Mouse (Mus musculus): ENCODE results near the gene Ibtk. TPM values are rescaled to one million over a fixed set of nuclear protein-coding genes. Genes with fewer than 3 reads are reported as not detected.
"Not testable (repeated sequence)": the region's sequence is repeated elsewhere in the genome, so short reads cannot be mapped to it uniquely, and the experiment has no call there.

Ibtk gene
- 27.2 and 32.5 TPM in 2 replicates for total RNA-seq (2014; rRNA removed)
- 5.1 and 5.2 TPM in 2 replicates for polyA plus RNA-seq (2012; rRNA removed)

- H3K27ac ChIP-seq (replicated peaks; ENCODE audit: insufficient read depth, low read depth, low read length) = peak within 1 kb of the TSS; percentile 90
- peak within 1 kb of the TSS; percentile 89 for H3K9ac ChIP-seq (ENCODE audit: low read depth, low read length)
- peak within 1 kb of the TSS; percentile 62 for H3K4me3 ChIP-seq (ENCODE audit: insufficient read depth, low read depth, low read length)
- no peaks in the 10 kb centered on the region for H3K36me3 ChIP-seq (ENCODE audit: control insufficient read depth, insufficient read depth, low read length)
- WGBS = under 1% methylated on average over 52 of the region's 52 CpGs
- peak; percentile 93 for DNase-seq (ENCODE audit: extremely low read depth, low read depth, low spot score)
- H3K79me2 ChIP-seq (ENCODE audit: control insufficient read depth, insufficient read depth, low read length) = peaks cover 5% of the 10 kb centered on the region; the same call in 1 of the 2 replicates
- H3K4me1 ChIP-seq (ENCODE audit: control insufficient read depth, insufficient read depth, low read length) = peaks cover 10% of the 10 kb centered on the region
- no peaks in the 10 kb centered on the region for H3K27me3 ChIP-seq (ENCODE audit: control insufficient read depth, insufficient read depth, low read length)
- TF ChIP-seq CTCF (IDR thresholded peaks at IDR 0.05; ENCODE audit: low read depth, low read length) = 0 out of 2 replicates have a peak, but pooled peaks have one; percentile 0
- peak; percentile 72 for TF ChIP-seq POLR2A (IDR thresholded peaks at IDR 0.05; ENCODE audit: extremely low read depth, insufficient read depth, low read length)
These were observed at the start of gene Ibtk for GRCm38 (mm10) chr9:85749142-85749921. Gene Ibtk, minus strand, starts transcription at chr9:85749334.

GRCm38 (mm10) chr9:85791521-85791920, 42.4 kb upstream of the Ibtk start:
- H3K27ac ChIP-seq (replicated peaks; ENCODE audit: insufficient read depth, low read depth, low read length); H3K9ac ChIP-seq (ENCODE audit: low read depth, low read length); H3K79me2 ChIP-seq (ENCODE audit: control insufficient read depth, insufficient read depth, low read length); H3K36me3 ChIP-seq (ENCODE audit: control insufficient read depth, insufficient read depth, low read length); DNase-seq (ENCODE audit: extremely low read depth, low read depth, low spot score); H3K4me3 ChIP-seq (ENCODE audit: insufficient read depth, low read depth, low read length); H3K27me3 ChIP-seq (ENCODE audit: control insufficient read depth, insufficient read depth, low read length); H3K4me1 ChIP-seq (ENCODE audit: control insufficient read depth, insufficient read depth, low read length): not testable (repeated sequence)
- 94% methylated on average over 18 of the region's 18 CpGs for WGBS

- TF ChIP-seq POLR2A (IDR thresholded peaks at IDR 0.05; ENCODE audit: extremely low read depth, insufficient read depth, low read length) (no peak), CTCF (IDR thresholded peaks at IDR 0.05; ENCODE audit: low read depth, low read length) (no peak)
- H3K4me1 ChIP-seq (ENCODE audit: control insufficient read depth, insufficient read depth, low read length) = no peaks in the 10 kb centered on the region
- no peak overlapping the region for H3K9ac ChIP-seq (ENCODE audit: low read depth, low read length)
- H3K27ac ChIP-seq (replicated peaks; ENCODE audit: insufficient read depth, low read depth, low read length) = no peak overlapping the region
- H3K36me3 ChIP-seq (ENCODE audit: control insufficient read depth, insufficient read depth, low read length) = no peaks in the 10 kb centered on the region
- no peak for DNase-seq (ENCODE audit: extremely low read depth, low read depth, low spot score)
- no peak overlapping the region for H3K4me3 ChIP-seq (ENCODE audit: insufficient read depth, low read depth, low read length)
- H3K27me3 ChIP-seq (ENCODE audit: control insufficient read depth, insufficient read depth, low read length) = no peaks in the 10 kb centered on the region
- 93% methylated on average over 4 of the region's 4 CpGs for WGBS
- H3K79me2 ChIP-seq (ENCODE audit: control insufficient read depth, insufficient read depth, low read length) = no peaks in the 10 kb centered on the region
These were observed 31.1 kb upstream of the Ibtk start for GRCm38 (mm10) chr9:85780249-85780648.

GRCm38 (mm10) chr9:85779458-85779857, 30.3 kb upstream of the Ibtk start:
- Histone ChIP-seq H3K4me3 (ENCODE audit: insufficient read depth, low read depth, low read length) (no peak overlapping the region), H3K27me3 (ENCODE audit: control insufficient read depth, insufficient read depth, low read length) (no peaks in the 10 kb centered on the region), H3K36me3 (ENCODE audit: control insufficient read depth, insufficient read depth, low read length) (no peaks in the 10 kb centered on the region), H3K4me1 (ENCODE audit: control insufficient read depth, insufficient read depth, low read length) (no peaks in the 10 kb centered on the region), H3K79me2 (ENCODE audit: control insufficient read depth, insufficient read depth, low read length) (no peaks in the 10 kb centered on the region), H3K9ac (ENCODE audit: low read depth, low read length) (no peak overlapping the region), H3K27ac (replicated peaks; ENCODE audit: insufficient read depth, low read depth, low read length) (no peak overlapping the region)
- 21% methylated on average over 4 of the region's 4 CpGs for WGBS
- TF ChIP-seq CTCF (IDR thresholded peaks at IDR 0.05; ENCODE audit: low read depth, low read length) (peak; percentile 24; the same call in 1 of the 2 replicates), POLR2A (IDR thresholded peaks at IDR 0.05; ENCODE audit: extremely low read depth, insufficient read depth, low read length) (no peak)
- peak; percentile 51 for DNase-seq (ENCODE audit: extremely low read depth, low read depth, low spot score)

GRCm38 (mm10) chr9:85777544-85777943, 28.4 kb upstream of the Ibtk start:
- TF ChIP-seq POLR2A (IDR thresholded peaks at IDR 0.05; ENCODE audit: extremely low read depth, insufficient read depth, low read length) (no peak), CTCF (IDR thresholded peaks at IDR 0.05; ENCODE audit: low read depth, low read length) (no peak)
- peak; percentile 6 for DNase-seq (ENCODE audit: extremely low read depth, low read depth, low spot score)
- H3K27me3 ChIP-seq (ENCODE audit: control insufficient read depth, insufficient read depth, low read length) = no peaks in the 10 kb centered on the region
- H3K4me1 ChIP-seq (ENCODE audit: control insufficient read depth, insufficient read depth, low read length) = no peaks in the 10 kb centered on the region
- H3K4me3 ChIP-seq (ENCODE audit: insufficient read depth, low read depth, low read length) = no peak overlapping the region
- no peaks in the 10 kb centered on the region for H3K79me2 ChIP-seq (ENCODE audit: control insufficient read depth, insufficient read depth, low read length)
- WGBS = 52% methylated on average over 6 of the region's 6 CpGs
- H3K27ac ChIP-seq (replicated peaks; ENCODE audit: insufficient read depth, low read depth, low read length) = no peak overlapping the region
- H3K9ac ChIP-seq (ENCODE audit: low read depth, low read length) = no peak overlapping the region
- no peaks in the 10 kb centered on the region for H3K36me3 ChIP-seq (ENCODE audit: control insufficient read depth, insufficient read depth, low read length)

- Histone ChIP-seq H3K9ac (ENCODE audit: low read depth, low read length) (no peak overlapping the region), H3K27me3 (ENCODE audit: control insufficient read depth, insufficient read depth, low read length) (no peaks in the 10 kb centered on the region), H3K27ac (replicated peaks; ENCODE audit: insufficient read depth, low read depth, low read length) (no peak overlapping the region), H3K36me3 (ENCODE audit: control insufficient read depth, insufficient read depth, low read length) (no peaks in the 10 kb centered on the region), H3K4me3 (ENCODE audit: insufficient read depth, low read depth, low read length) (no peak overlapping the region), H3K4me1 (ENCODE audit: control insufficient read depth, insufficient read depth, low read length) (peaks cover 8% of the 10 kb centered on the region), H3K79me2 (ENCODE audit: control insufficient read depth, insufficient read depth, low read length) (no peaks in the 10 kb centered on the region)
- 81% methylated on average over 12 of the region's 12 CpGs for WGBS
- DNase-seq (ENCODE audit: extremely low read depth, low read depth, low spot score) = no peak
- no peak for TF ChIP-seq POLR2A (IDR thresholded peaks at IDR 0.05; ENCODE audit: extremely low read depth, insufficient read depth, low read length)
- TF ChIP-seq CTCF (IDR thresholded peaks at IDR 0.05; ENCODE audit: low read depth, low read length) = no peak
These were observed 23.1 kb upstream of the Ibtk start for GRCm38 (mm10) chr9:85772280-85772679.

Measured in liver, adult 2 months (tissue).